Mouse (Mus musculus) hematopoietic stem cell, adult 5-6 weeks (primary cell): ENCODE results near the gene Rspo4. TPM values are rescaled to one million over a fixed set of nuclear protein-coding genes. Genes with fewer than 3 reads are reported as not detected.

Source experiments
- ATAC-seq, 2 experiments: fragments of 125-278 bp in 1 of 2; replicated peaks in 1 of 2; 2 replicates each; pipeline ENCODE4 v1.8.0; 2016 to 2017; ENCODE audit warnings: inconsistent platforms in 2 of 2, mild to moderate bottlenecking in 2 of 2, moderate number of reproducible peaks in 2 of 2, low read depth in 1 of 2, moderate TSS enrichment in 1 of 2; ENCODE audit not compliant: low FRiP score in 2 of 2, poor library complexity in 2 of 2, severe bottlenecking in 2 of 2, insufficient read depth in 1 of 2, low TSS enrichment in 1 of 2
- total RNA-seq: library from RNA; stranded (forward); fragments of 172-1452, 232-1000 nt; gene quantifications from 2 replicates; pipeline ENCODE4 v1.2.3, GENCODE M21; 2017

Rspo4 gene
- total RNA-seq, 1 experiment from 2014 or later: not detected

GRCm38 (mm10) chr2:151904636-151905035 is 61.9 kb downstream of the Rspo4 start:
- ATAC-seq: no peak

- ATAC-seq: no peak
These were observed 64.3 kb downstream of the Rspo4 start for GRCm38 (mm10) chr2:151907020-151907419.

- ATAC-seq: no peak
These were observed 66.7 kb downstream of the Rspo4 start for GRCm38 (mm10) chr2:151909386-151909785.

- ATAC-seq: no peak
These were observed 67.8 kb downstream of the Rspo4 start for GRCm38 (mm10) chr2:151910498-151910897.

GRCm38 (mm10) chr2:151910919-151911500 is 68.3 kb downstream of the Rspo4 start, which contains the start of gene Angpt4:
Angpt4 (plus strand) TSS chr2:151911210.
- ATAC-seq: no peak

- no peak for ATAC-seq
These were observed 69.0 kb downstream of the Rspo4 start for GRCm38 (mm10) chr2:151911751-151912150.

GRCm38 (mm10) chr2:151914120-151914519 is 71.4 kb downstream of the Rspo4 start:
- no peak for ATAC-seq

- ATAC-seq: no peak
These were observed 72.4 kb downstream of the Rspo4 start for GRCm38 (mm10) chr2:151915111-151915510.

- ATAC-seq: no peak
These were observed 73.5 kb downstream of the Rspo4 start for GRCm38 (mm10) chr2:151916061-151916831.

GRCm38 (mm10) chr2:151919140-151919539 is 76.4 kb downstream of the Rspo4 start:
- no peak for ATAC-seq

- no peak for ATAC-seq
These were observed 78.3 kb downstream of the Rspo4 start for GRCm38 (mm10) chr2:151921068-151921467.

GRCm38 (mm10) chr2:151921596-151921995 is 78.9 kb downstream of the Rspo4 start:
- no peak for ATAC-seq

Other genes with a start within 250 kb of the Rspo4 start
- not detected in 2 replicates for gene Snph, start 210.3 kb upstream of the Rspo4 start, total RNA-seq
- gene Rad21l, start 174.4 kb upstream of the Rspo4 start, total RNA-seq: not detected in 2 replicates
- not detected in 2 replicates for gene Tmem74b, start 140.9 kb upstream of the Rspo4 start, total RNA-seq
- 15.6 and 16.4 TPM in 2 replicates for gene Psmf1, start 98.7 kb upstream of the Rspo4 start, total RNA-seq
- not detected in 2 replicates for gene Angpt4, start 68.3 kb downstream of the Rspo4 start, total RNA-seq
- gene Fam110a, start 137.3 kb downstream of the Rspo4 start, total RNA-seq: 10.1 and 22.8 TPM in 2 replicates
- gene Slc52a3, start 153.6 kb downstream of the Rspo4 start, total RNA-seq: 0.45 and 0.81 TPM in 2 replicates
- gene Scrt2, start 238.6 kb downstream of the Rspo4 start, total RNA-seq: not detected in 2 replicates